Mouse (Mus musculus) adrenal gland, postnatal 25 days (tissue): ENCODE results near the gene BC051142. TPM values are rescaled to one million over a fixed set of nuclear protein-coding genes. Genes with fewer than 3 reads are reported as not detected.
"Not testable (repeated sequence)": the region's sequence is repeated elsewhere in the genome, so short reads cannot be mapped to it uniquely, and the experiment has no call there.

Source experiments
- DNase-seq: peaks from one replicate; pipeline ENCODE4 v3.0.0; 2021; ENCODE audit warnings: mixed read lengths
- total RNA-seq: library from RNA; stranded (reverse); gene quantifications from 2 replicates; pipeline ENCODE4 v1.2.3, GENCODE M21; 2021

BC051142 gene
- total RNA-seq, 1 experiment from 2014 or later: 3.4 TPM

- no peak for DNase-seq
These were observed 735 bp downstream of the BC051142 start for GRCm38 (mm10) chr17:34399394-34399715.

- peak; percentile 65 for DNase-seq
These were observed 12.5 kb downstream of the BC051142 start for GRCm38 (mm10) chr17:34411117-34411516.

GRCm38 (mm10) chr17:34420014-34420413 is 21.4 kb downstream of the BC051142 start:
- DNase-seq: no peak

- peak; percentile 26 for DNase-seq
These were observed 29.0 kb downstream of the BC051142 start for GRCm38 (mm10) chr17:34427597-34427996.

- DNase-seq: no peak
These were observed 38.5 kb downstream of the BC051142 start for GRCm38 (mm10) chr17:34437120-34437519.

- DNase-seq: no peak
These were observed 39.0 kb downstream of the BC051142 start for GRCm38 (mm10) chr17:34437606-34438005.

- no peak for DNase-seq
These were observed 40.0 kb downstream of the BC051142 start for GRCm38 (mm10) chr17:34438588-34438987.

GRCm38 (mm10) chr17:34439795-34440194 is 41.2 kb downstream of the BC051142 start:
- DNase-seq: no peak

- DNase-seq: no peak
These were observed 43.4 kb downstream of the BC051142 start for GRCm38 (mm10) chr17:34441990-34442389.

- no peak for DNase-seq
These were observed 49.9 kb downstream of the BC051142 start for GRCm38 (mm10) chr17:34448473-34449041.

GRCm38 (mm10) chr17:34457668-34458067 is 59.0 kb downstream of the BC051142 start:
- DNase-seq: no peak

GRCm38 (mm10) chr17:34459255-34459654 is 60.6 kb downstream of the BC051142 start:
- DNase-seq: no peak

GRCm38 (mm10) chr17:34465906-34466305 is 67.3 kb downstream of the BC051142 start:
- DNase-seq: not testable (repeated sequence)

GRCm38 (mm10) chr17:34470491-34470890 is 71.9 kb downstream of the BC051142 start:
- DNase-seq: no peak

- DNase-seq: no peak
These were observed 76.4 kb downstream of the BC051142 start for GRCm38 (mm10) chr17:34475060-34475459.

GRCm38 (mm10) chr17:34476427-34476826 is 77.8 kb downstream of the BC051142 start:
- DNase-seq: no peak

- DNase-seq: not testable (repeated sequence)
These were observed 78.8 kb downstream of the BC051142 start, which contains the start of gene Btnl4 for GRCm38 (mm10) chr17:34477238-34478013. TSS of gene Btnl4 (minus strand) at chr17:34477318.

GRCm38 (mm10) chr17:34492796-34493195 is 94.2 kb downstream of the BC051142 start:
- DNase-seq: no peak

GRCm38 (mm10) chr17:34495156-34495555 is 96.5 kb downstream of the BC051142 start:
- DNase-seq: not testable (repeated sequence)

- no peak for DNase-seq
These were observed 97.9 kb downstream of the BC051142 start for GRCm38 (mm10) chr17:34496539-34496938.

- not testable (repeated sequence) for DNase-seq
These were observed 98.7 kb downstream of the BC051142 start for GRCm38 (mm10) chr17:34497319-34497718.

- not testable (repeated sequence) for DNase-seq
These were observed 99.1 kb downstream of the BC051142 start for GRCm38 (mm10) chr17:34497726-34498125.

- no peak for DNase-seq
These were observed 109.0 kb downstream of the BC051142 start for GRCm38 (mm10) chr17:34507591-34507990.
